10 mouse cellular contexts compared by ENCODE assay signal in the genomic region with DNA sequence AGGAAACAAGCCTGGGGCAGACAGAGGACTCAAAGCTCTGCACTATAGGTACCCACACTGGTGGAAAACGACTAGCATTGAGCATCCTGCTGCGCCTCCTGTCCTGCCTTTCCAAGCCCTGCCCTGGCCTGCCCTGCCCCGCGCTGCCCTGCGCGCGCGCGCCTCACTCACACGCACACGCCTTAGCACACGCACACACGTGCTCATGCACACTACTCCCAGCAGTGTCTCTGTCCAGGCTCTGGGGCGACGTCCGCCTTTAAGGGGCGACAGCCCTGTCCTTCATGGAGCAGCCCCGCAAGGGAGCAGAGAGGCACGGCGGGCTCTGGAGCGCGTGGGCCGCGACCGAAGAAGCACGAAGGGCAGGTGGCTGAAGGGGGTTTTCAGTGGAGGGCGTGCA. TPM values are rescaled to one million over a fixed set of nuclear protein-coding genes. Genes with fewer than 3 reads are reported as not detected.
DNase-seq lines count a peak whose midpoint lies in the region; ATAC-seq and TF ChIP-seq lines count a peak whose summit lies in the region.
"Had no signal": no experiment of that assay in that cellular context is flagged by ENCODE, and none has a peak within 500 bp of the region (broad histone marks: within the 10 kb centered on the region; RNA-seq: fewer than 3 reads in every experiment).

No protein-coding gene starts in this region.

- intact Hi-C loops in heart, postnatal 14 days (cut with DNase I): no loop called here

- 3% methylated on average over 27 of the region's 27 CpGs for WGBS in heart, postnatal 0 days
- under 1% methylated on average over 25 of the region's 27 CpGs for WGBS in hindbrain, embryonic 11.5 days
- 3% methylated on average over 27 of the region's 27 CpGs for WGBS in liver, embryonic 13.5 days (ENCODE audit: insufficient replicate concordance)

- no peak for TF ChIP-seq EP300 in heart, postnatal 0 days (IDR thresholded peaks at IDR 0.05; ENCODE audit: low read depth)

- no peak for DNase-seq in heart, postnatal 0 days (ENCODE audit: low spot score)
- no peak for DNase-seq in heart, postnatal 14 days
- DNase-seq in embryo, embryonic 10 days (ENCODE audit: low spot score): peak; percentile 56
- peak; percentile 73 for DNase-seq in hindbrain, embryonic 11.5 days (ENCODE audit: low spot score)
- no peak for DNase-seq in liver, embryonic 13.5 days
- DNase-seq in adrenal gland, adult 2 months: no peak
- DNase-seq in spleen, postnatal 36 days (ENCODE audit: low spot score in 2 of 2): no peak
- no peak for DNase-seq in adrenal gland, adult (ENCODE audit: inconsistent age in 2 of 2, low spot score in 1 of 2)

- TF ChIP-seq CTCF in heart, postnatal 0 days (IDR thresholded peaks at IDR 0.05; ENCODE audit: low read depth): no peak

- H3K9me3 ChIP-seq in heart, postnatal 0 days (replicated peaks; ENCODE audit: control insufficient read depth, low read length): no peaks in the 10 kb centered on the region
- H3K9me3 ChIP-seq in hindbrain, embryonic 11.5 days (ENCODE audit: control insufficient read depth, low read length): no peaks in the 10 kb centered on the region
- H3K9me3 ChIP-seq in liver, embryonic 13.5 days (replicated peaks): no peaks in the 10 kb centered on the region

- peak; percentile 39; the same call in 1 of the 2 replicates for ATAC-seq in heart, postnatal 0 days (ENCODE audit: insufficient read depth, low read depth)
- peak; percentile 59 for ATAC-seq in hindbrain, embryonic 11.5 days (ENCODE audit: low FRiP score)
- ATAC-seq in liver, embryonic 13.5 days (ENCODE audit: low read depth): no peak

- peaks cover 6% of the 10 kb centered on the region; the same call in 1 of the 2 replicates for H3K4me1 ChIP-seq in heart, postnatal 0 days (ENCODE audit: control insufficient read depth, insufficient read depth)
- peaks cover 4% of the 10 kb centered on the region for H3K4me1 ChIP-seq in hindbrain, embryonic 11.5 days (replicated peaks; ENCODE audit: control insufficient read depth, insufficient read depth, low read length)
- no peaks in the 10 kb centered on the region for H3K4me1 ChIP-seq in liver, embryonic 13.5 days (replicated peaks)

- peaks cover 93% of the 10 kb centered on the region for H3K27me3 ChIP-seq in heart, postnatal 0 days (ENCODE audit: control insufficient read depth, insufficient read depth, low read length)
- no peaks in the 10 kb centered on the region for H3K27me3 ChIP-seq in hindbrain, embryonic 11.5 days (ENCODE audit: control insufficient read depth, insufficient read depth, low read length)
- H3K27me3 ChIP-seq in liver, embryonic 13.5 days: peaks cover 72% of the 10 kb centered on the region

- H3K36me3 ChIP-seq in heart, postnatal 0 days (replicated peaks; ENCODE audit: control insufficient read depth, insufficient read depth, low read length): no peaks in the 10 kb centered on the region
- no peaks in the 10 kb centered on the region for H3K36me3 ChIP-seq in hindbrain, embryonic 11.5 days (ENCODE audit: control insufficient read depth, insufficient read depth, low read length)
- H3K36me3 ChIP-seq in liver, embryonic 13.5 days: no peaks in the 10 kb centered on the region

- H3K27ac ChIP-seq in heart, postnatal 0 days (ENCODE audit: low read depth): no peak overlapping the region
- peak overlapping the region; percentile 96 for H3K27ac ChIP-seq in hindbrain, embryonic 11.5 days (ENCODE audit: low read depth, low read length)
- H3K27ac ChIP-seq in liver, embryonic 13.5 days: no peak overlapping the region

- peak overlapping the region; percentile 23 for H3K4me3 ChIP-seq in heart, postnatal 0 days (ENCODE audit: low read depth, low read length)
- peak overlapping the region; percentile 99 for H3K4me3 ChIP-seq in hindbrain, embryonic 11.5 days (ENCODE audit: low read depth, low read length)
- no peak overlapping the region for H3K4me3 ChIP-seq in liver, embryonic 13.5 days (replicated peaks)

- H3K9ac ChIP-seq in heart, postnatal 0 days (replicated peaks; ENCODE audit: low read depth, low read length): no peak overlapping the region
- peak overlapping the region; percentile 79 for H3K9ac ChIP-seq in hindbrain, embryonic 11.5 days (ENCODE audit: low read depth, low read length)
- H3K9ac ChIP-seq in liver, embryonic 13.5 days: no peak overlapping the region

- H3K4me2 ChIP-seq in heart, postnatal 0 days (ENCODE audit: low read depth, low read length): peak overlapping the region; percentile 22
- H3K4me2 ChIP-seq in hindbrain, embryonic 11.5 days (replicated peaks; ENCODE audit: low read depth, low read length): peak overlapping the region; percentile 69
- H3K4me2 ChIP-seq in liver, embryonic 13.5 days: 0 out of 2 replicates have a peak overlapping the region, but pooled peaks have one; percentile 4

RNA-seq across cellular contexts. Expression of a gene that starts 11.2 kb away (rescaled TPM):
- not detected in 2 replicates for total RNA-seq in heart, postnatal 0 days (2014; rRNA removed; ENCODE audit: low replicate concordance)
- not detected in 2 replicates for polyA plus RNA-seq in heart, postnatal 0 days (2015; fragmentation: Nextera tagmentation; extraction: Ambion mirVana)
- not detected for total RNA-seq in heart, postnatal 14 days (2021)
- 20.7 and 22.3 TPM in 2 replicates for polyA plus RNA-seq in hindbrain, embryonic 11.5 days (2014; fragmentation: Nextera tagmentation; extraction: Ambion mirVana)
- polyA plus RNA-seq in liver, embryonic 13.5 days (2015; fragmentation: Nextera tagmentation; extraction: Ambion mirVana): 0.01 TPM in 1 of 2 replicates, not detected in the other
- not detected for total RNA-seq in adrenal gland, adult 2 months (2021)
- 0.02 TPM in 2 replicates for polyA plus RNA-seq in adrenal gland, adult 2 months (2012; rRNA removed)
- polyA plus RNA-seq: large intestine, adult 2 months; spleen, adult 2 months had no signal

Comparison
In these comparisons a context has a peak if more than half of its experiments do, and no peak if none do; other contexts are left out.
1. DNase-seq: peak in embryo, embryonic 10 days (single experiment) and hindbrain, embryonic 11.5 days (single experiment); none in heart, postnatal 0 days (single experiment), heart, postnatal 14 days (0 of 2), liver, embryonic 13.5 days (single experiment), adrenal gland, adult 2 months (single experiment), spleen, postnatal 36 days (0 of 2) and adrenal gland, adult (0 of 2).
2. H3K4me2 ChIP-seq: peak in every context shown above with its lines; median percentile 69 in hindbrain, embryonic 11.5 days; 22 in heart, postnatal 0 days; 4 in liver, embryonic 13.5 days.
3. RNA of a gene that starts 11.2 kb away (polyA plus RNA-seq): 20.7 to 22.3 TPM in hindbrain, embryonic 11.5 days; 0.02 TPM in adrenal gland, adult 2 months, 0.01 TPM in liver, embryonic 13.5 days and not detected in heart, postnatal 0 days; every median in the first group is over 10 times any median in the second.